Mouse (Mus musculus) heart, embryonic 10.5 days (tissue): Measurements from ENCODE around the gene Zyx. TPM values are rescaled to one million over a fixed set of nuclear protein-coding genes. Genes with fewer than 3 reads are reported as not detected.

Experiments
- DNase-seq: peaks from one replicate; pipeline ENCODE4 v3.0.0-alpha.2; 2017; ENCODE audit warnings: low spot score
- H3K27ac ChIP-seq: fragments of 300-500 bp; sonication (generic); 2 replicates; pipeline ENCODE4 v1.5.1; 2016; ENCODE audit warnings: mild to moderate bottlenecking
- H3K27me3 ChIP-seq: fragments of 300-500 bp; sonication (generic); 2 replicates; pipeline ENCODE4 v1.6.1; 2016; ENCODE audit warnings: mild to moderate bottlenecking; ENCODE audit not compliant: poor library complexity, insufficient read depth, severe bottlenecking
- H3K36me3 ChIP-seq: fragments of 300-500 bp; sonication (generic); 2 replicates; pipeline ENCODE4 v1.6.1; 2016; ENCODE audit warnings: mild to moderate bottlenecking, moderate library complexity
- H3K4me1 ChIP-seq: fragments of 300-500 bp; sonication (generic); 2 replicates; pipeline ENCODE4 v1.6.1; 2016; ENCODE audit warnings: mild to moderate bottlenecking
- H3K4me3 ChIP-seq: fragments of 300-500 bp; sonication (generic); 2 replicates; pipeline ENCODE4 v1.5.1; 2016; ENCODE audit warnings: mild to moderate bottlenecking, moderate library complexity
- H3K9me3 ChIP-seq: fragments of 300-500 bp; sonication (generic); 2 replicates; pipeline ENCODE4 v1.6.1; 2016; ENCODE audit warnings: mild to moderate bottlenecking, moderate library complexity
- WGBS: fragments of 180-500 bp; shearing (Covaris S2); methylation state at CpG from one replicate; pipeline ENCODE4 v1.1.7; 2016; 5-methylcytosine and 5-hydroxymethylcytosine counted together
- polyA plus RNA-seq: library from polyadenylated mRNA; unstranded; fragments of >200 nt; fragmentation: Nextera tagmentation; extraction: Ambion mirVana; gene quantifications from 2 replicates; pipeline ENCODE4 v1.2.1, GENCODE M21; 2016

The Zyx gene
- 165 and 193 TPM in 2 replicates for polyA plus RNA-seq

DNA sequence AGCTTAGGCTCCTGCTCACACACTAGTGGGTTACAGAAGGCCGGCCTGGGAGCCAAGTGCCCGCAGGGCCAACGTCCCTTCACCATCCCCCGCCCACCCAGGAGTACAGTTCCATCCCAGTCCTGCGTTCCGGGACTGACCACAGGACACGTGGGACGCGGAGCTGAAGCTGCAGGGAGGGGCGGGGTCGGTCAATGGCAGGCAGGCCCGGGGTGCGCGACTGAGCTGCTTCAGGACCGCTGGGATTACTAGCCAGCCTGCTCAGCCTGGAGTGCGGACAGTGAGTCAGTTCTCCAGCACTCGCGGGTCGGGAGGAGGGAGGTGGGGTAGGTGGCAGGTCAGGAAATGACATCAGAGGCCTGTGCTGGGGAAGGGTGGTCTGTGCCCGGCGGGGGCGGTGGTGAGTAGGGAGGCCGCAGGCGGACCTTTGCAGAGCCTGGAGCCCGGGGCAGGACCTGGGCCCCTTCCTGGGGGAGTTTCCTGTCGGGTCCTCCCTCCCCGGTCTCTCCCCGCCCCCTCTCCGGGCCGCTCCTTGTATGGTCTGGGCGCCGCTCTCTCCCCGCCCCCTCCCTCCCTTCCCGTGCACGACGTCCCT lies at the start of gene Zyx:
Gene Zyx (plus strand): TSS at position 205 of the 595 bp plus-strand sequence.
- peak; percentile 98 for DNase-seq

GRCm38 (mm10) chr6:42309816-42310378 lies 39.5 kb upstream of the Zyx start:
- Histone ChIP-seq H3K4me3 (no peak overlapping the region), H3K9me3 (no peaks in the 10 kb centered on the region), H3K4me1 (no peaks in the 10 kb centered on the region), H3K27me3 (no peaks in the 10 kb centered on the region), H3K27ac (no peak overlapping the region), H3K36me3 (peaks cover 42% of the 10 kb centered on the region)
- 42% methylated on average over 8 of the region's 8 CpGs for WGBS
- DNase-seq, result peak; percentile 72

More for the DNA sequence above, at the start of gene Zyx:
- Histone ChIP-seq H3K27ac (peak within 1 kb of the TSS; percentile 96), H3K27me3 (no peaks in the 10 kb centered on the region), H3K36me3 (peaks cover 33% of the 10 kb centered on the region), H3K9me3 (no peaks in the 10 kb centered on the region), H3K4me3 (peak within 1 kb of the TSS; percentile 97), H3K4me1 (peaks cover 45% of the 10 kb centered on the region)
- WGBS, result 0% methylated on average over 29 of the region's 36 CpGs

GRCm38 (mm10) chr6:42310427-42311053 lies 38.9 kb upstream of the Zyx start:
- H3K9me3 ChIP-seq, result no peaks in the 10 kb centered on the region
- H3K4me1 ChIP-seq, result no peaks in the 10 kb centered on the region
- DNase-seq, result peak; percentile 9
- 87% methylated on average over 2 of the region's 2 CpGs for WGBS
- no peak overlapping the region for H3K4me3 ChIP-seq
- H3K27ac ChIP-seq, result no peak overlapping the region
- H3K27me3 ChIP-seq, result no peaks in the 10 kb centered on the region
- H3K36me3 ChIP-seq, result peaks cover 42% of the 10 kb centered on the region

- no peak for DNase-seq
- Histone ChIP-seq H3K27ac (no peak overlapping the region), H3K27me3 (peaks cover 36% of the 10 kb centered on the region), H3K9me3 (no peaks in the 10 kb centered on the region), H3K4me1 (peaks cover under 1% of the 10 kb centered on the region; the same call in 1 of the 2 replicates), H3K36me3 (peaks cover 13% of the 10 kb centered on the region; the same call in 1 of the 2 replicates), H3K4me3 (no peak overlapping the region)
- WGBS, result 73% methylated on average over 4 of the region's 4 CpGs
Observed at GRCm38 (mm10) chr6:42318293-42318692, 31.1 kb upstream of the Zyx start.

- Histone ChIP-seq H3K4me1 (peaks cover 21% of the 10 kb centered on the region), H3K4me3 (peak overlapping the region; percentile 74), H3K9me3 (no peaks in the 10 kb centered on the region), H3K27ac (no peak overlapping the region), H3K36me3 (no peaks in the 10 kb centered on the region), H3K27me3 (peaks cover 52% of the 10 kb centered on the region)
- WGBS, result under 1% methylated on average over 28 of the region's 28 CpGs
- DNase-seq, result no peak
Observed at GRCm38 (mm10) chr6:42323371-42324066, 25.9 kb upstream of the Zyx start.

DNA sequence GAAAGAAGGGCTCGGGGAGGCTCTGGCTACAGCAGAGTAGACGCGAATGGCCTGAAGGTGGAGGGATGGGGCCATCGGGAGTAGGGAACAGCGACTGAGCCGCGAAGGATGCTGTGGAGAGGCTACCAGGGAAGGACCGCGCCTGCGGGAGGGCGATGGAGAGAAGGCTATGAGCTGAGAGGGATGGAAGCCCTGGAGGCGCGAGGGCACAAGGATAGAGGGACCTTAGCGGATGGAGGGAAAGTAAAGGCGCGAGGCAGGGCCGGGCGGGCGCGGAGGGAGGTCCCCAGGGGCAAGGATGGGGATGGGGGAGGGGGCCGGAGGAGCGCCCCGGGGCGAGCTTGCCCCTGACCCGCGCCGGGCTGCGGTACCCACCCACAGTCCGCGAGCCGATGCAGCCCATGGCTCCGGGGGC lies 25.4 kb upstream of the Zyx start:
- no peaks in the 10 kb centered on the region for H3K9me3 ChIP-seq
- peaks cover 21% of the 10 kb centered on the region for H3K4me1 ChIP-seq
- under 1% methylated on average over 29 of the region's 32 CpGs for WGBS
- peak; percentile 75 for DNase-seq
- peaks cover 52% of the 10 kb centered on the region for H3K27me3 ChIP-seq
- H3K27ac ChIP-seq, result peak overlapping the region; percentile 65
- peak overlapping the region; percentile 74 for H3K4me3 ChIP-seq
- H3K36me3 ChIP-seq, result no peaks in the 10 kb centered on the region

GRCm38 (mm10) chr6:42324482-42325267 lies 24.8 kb upstream of the Zyx start, which contains the start of gene Fam131b:
TSS of gene Fam131b (minus strand) at chr6:42324643.
- WGBS, result under 1% methylated on average over 43 of the region's 68 CpGs
- H3K9me3 ChIP-seq, result no peaks in the 10 kb centered on the region
- peak within 1 kb of the TSS; percentile 65 for H3K27ac ChIP-seq
- H3K27me3 ChIP-seq, result peaks cover 50% of the 10 kb centered on the region
- no peaks in the 10 kb centered on the region for H3K36me3 ChIP-seq
- H3K4me3 ChIP-seq, result peak within 1 kb of the TSS; percentile 74
- peaks cover 21% of the 10 kb centered on the region for H3K4me1 ChIP-seq
- DNase-seq, result peak; percentile 77

DNA sequence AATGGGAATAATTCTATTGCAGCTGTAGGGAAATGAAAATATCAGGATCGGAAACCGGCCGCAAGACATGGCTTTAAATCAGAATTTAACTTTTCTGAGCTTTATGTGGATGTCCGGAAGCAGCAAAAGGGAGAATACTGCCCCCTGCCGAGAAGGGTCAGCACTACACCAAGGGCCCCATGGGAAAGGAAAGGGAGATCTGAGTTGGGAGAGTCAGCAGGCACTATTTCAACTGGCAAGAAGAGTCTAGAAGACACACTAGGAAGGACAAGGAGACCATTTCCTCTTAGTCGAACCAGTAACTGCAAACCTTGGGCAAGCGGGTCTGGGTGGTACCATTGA lies 24.2 kb upstream of the Zyx start:
- 4% methylated on average over 7 of the region's 7 CpGs for WGBS
- Histone ChIP-seq H3K27me3 (peaks cover 47% of the 10 kb centered on the region), H3K36me3 (no peaks in the 10 kb centered on the region), H3K4me3 (peak overlapping the region; percentile 74), H3K4me1 (peaks cover 21% of the 10 kb centered on the region), H3K27ac (no peak overlapping the region), H3K9me3 (no peaks in the 10 kb centered on the region)
- DNase-seq, result peak; percentile 83

DNA sequence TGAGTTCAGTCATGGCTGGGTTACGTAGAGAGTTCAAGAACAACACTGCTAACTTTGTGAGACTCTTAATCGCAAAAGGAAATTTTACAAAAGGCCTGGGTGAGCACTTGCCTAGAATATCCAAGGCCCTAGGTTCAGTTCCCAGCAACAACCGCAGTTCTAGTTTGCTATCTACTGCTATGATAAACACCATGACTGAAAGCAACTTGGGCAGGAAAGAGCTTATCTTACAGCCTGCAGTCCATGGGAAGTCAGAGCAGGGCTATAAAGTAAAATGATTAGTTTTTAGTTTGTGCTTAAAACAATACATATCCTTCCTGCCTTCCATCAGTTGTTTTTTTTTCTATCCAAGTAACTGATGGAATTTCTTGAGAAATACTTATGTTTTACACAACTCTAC lies 22.9 kb upstream of the Zyx start:
- H3K9me3 ChIP-seq, result no peaks in the 10 kb centered on the region

DNA sequence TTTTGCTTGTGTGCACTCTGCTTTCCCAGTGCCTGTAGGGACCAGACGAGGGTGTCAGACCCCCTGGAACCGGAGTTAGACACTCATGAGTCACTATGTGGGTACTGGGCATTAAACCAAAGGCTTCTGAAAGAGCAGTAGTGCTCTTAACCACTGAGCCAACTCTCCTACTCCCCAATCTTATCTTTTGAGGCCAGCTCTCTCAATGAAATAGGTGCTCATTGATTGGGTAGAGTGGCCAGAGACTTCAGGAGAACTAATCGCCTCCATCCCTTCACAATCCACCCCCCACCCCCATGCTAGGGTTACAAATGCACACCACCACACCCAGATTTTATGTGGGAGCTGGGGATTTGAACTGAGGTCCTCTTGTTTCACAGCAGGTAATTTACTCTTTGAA lies 20.7 kb upstream of the Zyx start:
- Histone ChIP-seq H3K9me3 (no peaks in the 10 kb centered on the region), H3K4me3 (no peak overlapping the region), H3K36me3 (no peaks in the 10 kb centered on the region), H3K27me3 (peaks cover 20% of the 10 kb centered on the region), H3K27ac (no peak overlapping the region), H3K4me1 (peaks cover 16% of the 10 kb centered on the region)
- no peak for DNase-seq
- WGBS, result 66% methylated on average over 3 of the region's 3 CpGs

More for the DNA sequence above, 22.9 kb upstream of the Zyx start:
- H3K4me3 ChIP-seq, result no peak overlapping the region
- peaks cover 43% of the 10 kb centered on the region for H3K27me3 ChIP-seq
- no peak overlapping the region for H3K27ac ChIP-seq
- H3K36me3 ChIP-seq, result no peaks in the 10 kb centered on the region
- WGBS, result 77% methylated on average over 3 of the region's 3 CpGs
- no peak for DNase-seq
- peaks cover 21% of the 10 kb centered on the region for H3K4me1 ChIP-seq

GRCm38 (mm10) chr6:42330216-42330615 lies 19.2 kb upstream of the Zyx start:
- peaks cover 6% of the 10 kb centered on the region for H3K27me3 ChIP-seq
- H3K9me3 ChIP-seq, result no peaks in the 10 kb centered on the region
- H3K4me3 ChIP-seq, result no peak overlapping the region
- WGBS, result 62% methylated on average over 3 of the region's 3 CpGs
- H3K27ac ChIP-seq, result no peak overlapping the region
- peaks cover 1% of the 10 kb centered on the region; the same call in 1 of the 2 replicates for H3K4me1 ChIP-seq
- no peak for DNase-seq
- no peaks in the 10 kb centered on the region for H3K36me3 ChIP-seq

DNA sequence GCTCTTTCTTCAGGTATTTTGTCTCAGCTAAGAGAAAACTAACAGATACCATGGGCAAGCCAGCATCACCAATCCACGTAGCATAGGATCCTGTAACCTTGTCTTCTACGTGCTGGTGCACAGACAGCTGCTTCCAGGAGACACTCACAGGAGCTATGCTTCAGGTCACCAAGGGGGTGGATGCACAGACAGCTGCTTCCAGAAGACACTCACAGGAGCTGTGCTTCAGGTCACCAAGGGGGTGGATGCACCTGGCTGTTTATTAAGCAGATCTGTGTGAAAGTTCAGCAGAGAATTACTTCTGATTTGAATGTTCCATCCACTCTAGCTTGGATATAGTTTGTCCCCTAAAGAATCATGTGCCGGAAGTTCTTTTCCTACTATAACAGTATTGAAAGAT lies 18.5 kb upstream of the Zyx start:
- no peak overlapping the region for H3K27ac ChIP-seq
- DNase-seq, result no peak
- no peaks in the 10 kb centered on the region for H3K4me1 ChIP-seq
- H3K4me3 ChIP-seq, result no peak overlapping the region
- H3K9me3 ChIP-seq, result no peaks in the 10 kb centered on the region
- peaks cover 5% of the 10 kb centered on the region; the same call in 1 of the 2 replicates for H3K27me3 ChIP-seq
- WGBS, result 87% methylated on average over 3 of the region's 3 CpGs
- H3K36me3 ChIP-seq, result no peaks in the 10 kb centered on the region
